Mouse (Mus musculus) intestine, embryonic 15.5 days (tissue): ENCODE results near the gene Wbp11. TPM values are rescaled to one million over a fixed set of nuclear protein-coding genes. Genes with fewer than 3 reads are reported as not detected.
A peak's percentile ranks its signal among the peaks of the same experiment; 100 is the strongest.
"Not testable (repeated sequence)": the region's sequence is repeated elsewhere in the genome, so short reads cannot be mapped to it uniquely, and the experiment has no call there.

Experiments used
- ATAC-seq: fragments of 200-750 bp; cut with Nextera tagmentation; 2 replicates; pipeline ENCODE4 v1.8.0; 2017; ENCODE audit warnings: moderate TSS enrichment, moderate library complexity
- H3K27ac ChIP-seq: fragments of 300-500 bp; sonication (generic); 2 replicates; pipeline ENCODE4 v1.5.1; 2015; ENCODE audit warnings: mild to moderate bottlenecking, inconsistent platforms
- H3K27me3 ChIP-seq: fragments of 300-500 bp; sonication (generic); replicated peaks from 2 replicates; pipeline ENCODE4 v1.6.1; 2015; ENCODE audit warnings: inconsistent platforms
- H3K36me3 ChIP-seq: fragments of 300-500 bp; sonication (generic); 2 replicates; pipeline ENCODE4 v1.6.1; 2015; ENCODE audit warnings: inconsistent platforms
- H3K4me1 ChIP-seq: fragments of 300-500 bp; sonication (generic); replicated peaks from 2 replicates; pipeline ENCODE4 v1.6.1; 2015; ENCODE audit warnings: inconsistent platforms
- H3K4me2 ChIP-seq: fragments of 300-500 bp; sonication (generic); replicated peaks from 2 replicates; pipeline ENCODE4 v1.6.1; 2015; ENCODE audit warnings: mild to moderate bottlenecking, inconsistent platforms
- H3K4me3 ChIP-seq: fragments of 300-500 bp; sonication (generic); replicated peaks from 2 replicates; pipeline ENCODE4 v1.5.1; 2015; ENCODE audit warnings: inconsistent platforms
- H3K9ac ChIP-seq: fragments of 300-500 bp; sonication (generic); 2 replicates; pipeline ENCODE4 v1.6.1; 2015; ENCODE audit warnings: inconsistent platforms
- H3K9me3 ChIP-seq: fragments of 300-500 bp; sonication (generic); 2 replicates; pipeline ENCODE4 v1.6.1; 2016; ENCODE audit warnings: inconsistent platforms
- WGBS: fragments of 180-500 bp; shearing (Covaris S2); methylation state at CpG from one replicate; pipeline ENCODE4 v1.1.7; 2015; 5-methylcytosine and 5-hydroxymethylcytosine counted together
- polyA plus RNA-seq: library from polyadenylated mRNA; unstranded; fragments of >200 nt; fragmentation: Nextera tagmentation; extraction: Ambion mirVana; gene quantifications from 2 replicates; pipeline ENCODE4 v1.2.1, GENCODE M21; 2015

Gene Wbp11
- polyA plus RNA-seq, 1 experiment from 2014 or later: 92.7 TPM

- WGBS: under 1% methylated on average over 28 of the region's 28 CpGs
- H3K4me1 ChIP-seq: peaks cover 19% of the 10 kb centered on the region
- no peaks in the 10 kb centered on the region for H3K27me3 ChIP-seq
- 0 out of 2 replicates have a peak, but pooled peaks cover 3% of the 10 kb centered on the region for H3K36me3 ChIP-seq
- peak overlapping the region; percentile 88 for H3K4me2 ChIP-seq
- H3K27ac ChIP-seq: peak overlapping the region; percentile 88
- H3K9ac ChIP-seq: peak overlapping the region; percentile 78
- H3K4me3 ChIP-seq: peak overlapping the region; percentile 91
- no peaks in the 10 kb centered on the region for H3K9me3 ChIP-seq
- peak; percentile 12 for ATAC-seq
Measured at GRCm38 (mm10) chr6:136808631-136809046, 19.4 kb downstream of the Wbp11 start.

GRCm38 (mm10) chr6:136808014-136808417 is 20.0 kb downstream of the Wbp11 start, which contains the start of gene H2afj:
Gene H2afj (plus strand): TSS chr6:136808244.
- Histone ChIP-seq H3K4me3 (peak within 1 kb of the TSS; percentile 91), H3K4me2 (peak within 1 kb of the TSS; percentile 88), H3K27ac (peak within 1 kb of the TSS; percentile 88), H3K27me3 (no peaks in the 10 kb centered on the region), H3K36me3 (0 out of 2 replicates have a peak, but pooled peaks cover 1% of the 10 kb centered on the region), H3K9ac (peak within 1 kb of the TSS; percentile 78), H3K9me3 (no peaks in the 10 kb centered on the region), H3K4me1 (peaks cover 23% of the 10 kb centered on the region)
- 0% methylated on average over 34 of the region's 34 CpGs for WGBS
- peak; percentile 82 for ATAC-seq

GRCm38 (mm10) chr6:136807395-136808013 is 20.5 kb downstream of the Wbp11 start:
- Histone ChIP-seq H3K4me3 (peak overlapping the region; percentile 91), H3K27ac (peak overlapping the region; percentile 88), H3K36me3 (no peaks in the 10 kb centered on the region), H3K4me2 (peak overlapping the region; percentile 63), H3K27me3 (no peaks in the 10 kb centered on the region), H3K9me3 (no peaks in the 10 kb centered on the region), H3K9ac (peak overlapping the region; percentile 41), H3K4me1 (peaks cover 23% of the 10 kb centered on the region)
- ATAC-seq: peak; percentile 3
- WGBS: 24% methylated on average over 18 of the region's 18 CpGs

GRCm38 (mm10) chr6:136806819-136807218 is 21.2 kb downstream of the Wbp11 start:
- no peak overlapping the region for H3K9ac ChIP-seq
- no peak for ATAC-seq
- 57% methylated on average over 5 of the region's 5 CpGs for WGBS
- H3K4me2 ChIP-seq: peak overlapping the region; percentile 63
- no peaks in the 10 kb centered on the region for H3K9me3 ChIP-seq
- H3K4me3 ChIP-seq: no peak overlapping the region
- H3K36me3 ChIP-seq: no peaks in the 10 kb centered on the region
- peak overlapping the region; percentile 88 for H3K27ac ChIP-seq
- H3K4me1 ChIP-seq: peaks cover 23% of the 10 kb centered on the region
- H3K27me3 ChIP-seq: no peaks in the 10 kb centered on the region

GRCm38 (mm10) chr6:136805409-136805775 is 22.6 kb downstream of the Wbp11 start:
- Histone ChIP-seq H3K27ac (no peak overlapping the region), H3K4me2 (no peak overlapping the region)
- 71% methylated on average over 1 of the region's 1 CpGs for WGBS

GRCm38 (mm10) chr6:136804705-136805408 is 23.2 kb downstream of the Wbp11 start:
- peak overlapping the region; percentile 100 for H3K27ac ChIP-seq
- ATAC-seq: no peak
- H3K4me3 ChIP-seq: peak overlapping the region; percentile 68
- H3K9ac ChIP-seq: 0 out of 2 replicates have a peak overlapping the region, but pooled peaks have one; percentile 20
- no peaks in the 10 kb centered on the region for H3K27me3 ChIP-seq
- H3K4me2 ChIP-seq: peak overlapping the region; percentile 91
- no peaks in the 10 kb centered on the region for H3K36me3 ChIP-seq
- 25% methylated on average over 9 of the region's 9 CpGs for WGBS
- H3K4me1 ChIP-seq: peaks cover 16% of the 10 kb centered on the region
- H3K9me3 ChIP-seq: no peaks in the 10 kb centered on the region

More at GRCm38 (mm10) chr6:136805409-136805775, 22.6 kb downstream of the Wbp11 start:
- no peaks in the 10 kb centered on the region for H3K27me3 ChIP-seq
- H3K36me3 ChIP-seq: no peaks in the 10 kb centered on the region
- ATAC-seq: no peak
- H3K4me1 ChIP-seq: peaks cover 17% of the 10 kb centered on the region
- no peaks in the 10 kb centered on the region for H3K9me3 ChIP-seq
- no peak overlapping the region for H3K9ac ChIP-seq
- no peak overlapping the region for H3K4me3 ChIP-seq

GRCm38 (mm10) chr6:136803739-136804633 is 24.0 kb downstream of the Wbp11 start, which contains the start of gene Hist4h4:
Gene Hist4h4 (minus strand): TSS chr6:136804415.
- Histone ChIP-seq H3K4me1 (peaks cover 10% of the 10 kb centered on the region; the same call in 1 of the 2 replicates), H3K4me2 (peak within 1 kb of the TSS; percentile 91), H3K36me3 (no peaks in the 10 kb centered on the region), H3K9me3 (no peaks in the 10 kb centered on the region), H3K9ac (peak within 1 kb of the TSS; percentile 91), H3K27me3 (no peaks in the 10 kb centered on the region), H3K27ac (peak within 1 kb of the TSS; percentile 100), H3K4me3 (peak within 1 kb of the TSS; percentile 68)
- WGBS: under 1% methylated on average over 50 of the region's 50 CpGs
- ATAC-seq: peak; percentile 71

GRCm38 (mm10) chr6:136803093-136803738 is 24.8 kb downstream of the Wbp11 start:
- Histone ChIP-seq H3K9ac (peak overlapping the region; percentile 91; the same call in 1 of the 2 replicates), H3K4me2 (peak overlapping the region; percentile 91), H3K4me3 (peak overlapping the region; percentile 68), H3K27ac (peak overlapping the region; percentile 100), H3K4me1 (peaks cover 10% of the 10 kb centered on the region; the same call in 1 of the 2 replicates), H3K36me3 (no peaks in the 10 kb centered on the region), H3K9me3 (no peaks in the 10 kb centered on the region), H3K27me3 (no peaks in the 10 kb centered on the region)
- 0 out of 2 replicates have a peak, but pooled peaks have one; percentile 0 for ATAC-seq
- 12% methylated on average over 12 of the region's 12 CpGs for WGBS

- no peak overlapping the region for H3K4me2 ChIP-seq
- no peaks in the 10 kb centered on the region for H3K36me3 ChIP-seq
- H3K4me3 ChIP-seq: no peak overlapping the region
- 66% methylated on average over 6 of the region's 6 CpGs for WGBS
- H3K9me3 ChIP-seq: no peaks in the 10 kb centered on the region
- H3K4me1 ChIP-seq: peaks cover 4% of the 10 kb centered on the region; the same call in 1 of the 2 replicates
- no peaks in the 10 kb centered on the region for H3K27me3 ChIP-seq
- no peak overlapping the region for H3K27ac ChIP-seq
- no peak overlapping the region for H3K9ac ChIP-seq
- no peak for ATAC-seq
Measured at GRCm38 (mm10) chr6:136801274-136801673, 26.8 kb downstream of the Wbp11 start.

GRCm38 (mm10) chr6:136800710-136801109 is 27.3 kb downstream of the Wbp11 start:
- H3K9ac ChIP-seq: no peak overlapping the region
- no peak overlapping the region for H3K4me3 ChIP-seq
- H3K27me3 ChIP-seq: no peaks in the 10 kb centered on the region
- H3K9me3 ChIP-seq: no peaks in the 10 kb centered on the region
- H3K4me2 ChIP-seq: no peak overlapping the region
- ATAC-seq: no peak
- H3K27ac ChIP-seq: no peak overlapping the region
- WGBS: 89% methylated on average over 8 of the region's 8 CpGs
- no peaks in the 10 kb centered on the region for H3K36me3 ChIP-seq
- peaks cover 4% of the 10 kb centered on the region; the same call in 1 of the 2 replicates for H3K4me1 ChIP-seq

- WGBS: 85% methylated on average over 3 of the region's 3 CpGs
- H3K9ac ChIP-seq, H3K36me3 ChIP-seq, H3K27ac ChIP-seq, H3K4me3 ChIP-seq, H3K4me2 ChIP-seq, H3K4me1 ChIP-seq, ATAC-seq, H3K27me3 ChIP-seq, H3K9me3 ChIP-seq: not testable (repeated sequence)
Measured at GRCm38 (mm10) chr6:136797874-136798693, 29.9 kb downstream of the Wbp11 start.
